ENCODE assay signal across 8 mouse cellular contexts in the genomic region with DNA sequence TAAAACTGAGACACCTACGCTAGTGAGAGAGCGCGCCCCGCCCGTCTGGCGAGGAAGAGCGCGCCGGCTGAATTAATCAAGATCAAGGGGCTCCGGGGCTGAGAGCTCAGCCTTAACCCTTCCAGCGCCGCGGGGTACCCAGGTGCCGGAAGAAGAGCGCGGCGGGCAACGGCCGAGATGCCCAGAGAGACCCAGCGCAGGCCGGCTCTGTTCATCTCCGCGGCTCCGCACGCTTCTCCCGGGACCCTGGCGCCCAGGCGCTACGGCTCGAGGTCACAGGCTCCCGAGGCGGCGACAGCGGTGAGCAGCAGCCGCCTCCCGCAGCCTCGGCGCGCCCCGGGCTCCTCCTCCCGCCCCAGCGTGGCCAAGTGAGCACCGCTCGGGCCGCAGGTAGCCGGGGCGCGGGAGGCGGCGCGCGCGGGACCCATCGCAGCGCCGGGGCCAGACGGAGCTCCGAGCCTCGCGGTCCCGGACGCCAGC. TPM values are rescaled to one million over a fixed set of nuclear protein-coding genes. Genes with fewer than 3 reads are reported as not detected.
DNase-seq lines count a peak whose midpoint lies in the region; ATAC-seq lines count a peak whose summit lies in the region.

A gene (plus strand): TSS at position 376 of the 480 bp plus-strand sequence.

- ATAC-seq in CD4-positive, CD25-positive, alpha-beta regulatory T cell, adult 4 months = peak; percentile 79
- peak; percentile 64 for ATAC-seq in embryonic facial prominence, embryonic 12.5 days (ENCODE audit: insufficient number of reproducible peaks, insufficient read depth, low FRiP score, low TSS enrichment)
- ATAC-seq in hindbrain, embryonic 11.5 days (ENCODE audit: low FRiP score) = peak; percentile 90
- peak; percentile 67 for ATAC-seq in lung, embryonic 16.5 days (ENCODE audit: low read depth)

- H3K27me3 ChIP-seq in embryonic facial prominence, embryonic 12.5 days = peaks cover 39% of the 10 kb centered on the region
- H3K27me3 ChIP-seq in hindbrain, embryonic 11.5 days (ENCODE audit: control insufficient read depth, insufficient read depth, low read length) = peaks cover 9% of the 10 kb centered on the region
- peaks cover 36% of the 10 kb centered on the region for H3K27me3 ChIP-seq in lung, embryonic 16.5 days (ENCODE audit: control insufficient read depth, insufficient read depth, low read depth, low read length)

- H3K4me3 ChIP-seq in embryonic facial prominence, embryonic 12.5 days = peak within 1 kb of the TSS; percentile 69
- peak within 1 kb of the TSS; percentile 69 for H3K4me3 ChIP-seq in hindbrain, embryonic 11.5 days (ENCODE audit: low read depth, low read length)
- H3K4me3 ChIP-seq in lung, embryonic 16.5 days (ENCODE audit: low read length) = peak within 1 kb of the TSS; percentile 63

- H3K9me3 ChIP-seq in embryonic facial prominence, embryonic 12.5 days = no peaks in the 10 kb centered on the region
- H3K9me3 ChIP-seq in hindbrain, embryonic 11.5 days (ENCODE audit: control insufficient read depth, low read length) = no peaks in the 10 kb centered on the region
- no peaks in the 10 kb centered on the region; the same call in 1 of the 2 replicates for H3K9me3 ChIP-seq in lung, embryonic 16.5 days (ENCODE audit: control insufficient read depth, low read length)

- H3K27ac ChIP-seq in embryonic facial prominence, embryonic 12.5 days = no peak within 1 kb of the TSS
- peak within 1 kb of the TSS; percentile 60; the same call in 1 of the 2 replicates for H3K27ac ChIP-seq in hindbrain, embryonic 11.5 days (ENCODE audit: low read depth, low read length)
- H3K27ac ChIP-seq in lung, embryonic 16.5 days (ENCODE audit: low read length) = no peak within 1 kb of the TSS

- H3K4me2 ChIP-seq in embryonic facial prominence, embryonic 12.5 days (replicated peaks) = peak within 1 kb of the TSS; percentile 99
- H3K4me2 ChIP-seq in hindbrain, embryonic 11.5 days (replicated peaks; ENCODE audit: low read depth, low read length) = peak within 1 kb of the TSS; percentile 100
- peak within 1 kb of the TSS; percentile 100 for H3K4me2 ChIP-seq in lung, embryonic 16.5 days (ENCODE audit: low read depth, low read length)

- H3K36me3 ChIP-seq in embryonic facial prominence, embryonic 12.5 days = no peaks in the 10 kb centered on the region
- H3K36me3 ChIP-seq in hindbrain, embryonic 11.5 days (ENCODE audit: control insufficient read depth, insufficient read depth, low read length) = no peaks in the 10 kb centered on the region
- no peaks in the 10 kb centered on the region for H3K36me3 ChIP-seq in lung, embryonic 16.5 days (ENCODE audit: control insufficient read depth, insufficient read depth, low read length)

- peak within 1 kb of the TSS; percentile 64 for H3K9ac ChIP-seq in embryonic facial prominence, embryonic 12.5 days
- peak within 1 kb of the TSS; percentile 66 for H3K9ac ChIP-seq in hindbrain, embryonic 11.5 days (ENCODE audit: low read depth, low read length)
- peak within 1 kb of the TSS; percentile 63 for H3K9ac ChIP-seq in lung, embryonic 16.5 days (ENCODE audit: low read length)

- peaks cover 3% of the 10 kb centered on the region for H3K4me1 ChIP-seq in embryonic facial prominence, embryonic 12.5 days
- H3K4me1 ChIP-seq in hindbrain, embryonic 11.5 days (replicated peaks; ENCODE audit: control insufficient read depth, insufficient read depth, low read length) = no peaks in the 10 kb centered on the region
- peaks cover 14% of the 10 kb centered on the region for H3K4me1 ChIP-seq in lung, embryonic 16.5 days (replicated peaks; ENCODE audit: control insufficient read depth, insufficient read depth, low read length)

- WGBS in embryonic facial prominence, embryonic 12.5 days = under 1% methylated on average over 60 of the region's 62 CpGs
- WGBS in hindbrain, embryonic 11.5 days = under 1% methylated on average over 30 of the region's 62 CpGs
- under 1% methylated on average over 51 of the region's 62 CpGs for WGBS in lung, embryonic 16.5 days

- DNase-seq in R1 (ENCODE audit: low read depth, low spot score) = peak; percentile 64
- DNase-seq in hindbrain, embryonic 11.5 days (ENCODE audit: low spot score) = peak; percentile 82
- peak; percentile 9 for DNase-seq in layer of hippocampus, adult 9-11 months
- DNase-seq in retina, postnatal 7 days (ENCODE audit: low read depth, low spot score) = peak; percentile 28
- DNase-seq in yolk sac, embryonic 10.5 days (ENCODE audit: low spot score) = peak; percentile 48

RNA-seq across cellular contexts. Expression of the gene that starts here (rescaled TPM):
- 1 to 10 TPM in 1 of 2 experiments, under 1 TPM in 1; 0.85 to 2.9 TPM for polyA plus RNA-seq in CD4-positive, CD25-positive, alpha-beta regulatory T cell, adult 4 months (2017; shearing (Covaris generic))
- polyA plus RNA-seq in embryonic facial prominence, embryonic 12.5 days (2016; fragmentation: Nextera tagmentation; extraction: Ambion mirVana) = 2.0 and 2.4 TPM in 2 replicates
- 1.7 and 1.9 TPM in 2 replicates for polyA plus RNA-seq in hindbrain, embryonic 11.5 days (2014; fragmentation: Nextera tagmentation; extraction: Ambion mirVana)
- polyA plus RNA-seq in lung, embryonic 16.5 days (2015; fragmentation: Nextera tagmentation; extraction: Ambion mirVana) = 0.34 and 0.46 TPM in 2 replicates

Comparison
In these comparisons a context has a peak if more than half of its experiments do, and no peak if none do; other contexts are left out.
1. Peak in ATAC-seq, H3K4me3 ChIP-seq, H3K9ac ChIP-seq and H3K4me2 ChIP-seq in lung, embryonic 16.5 days; RNA of the gene not detected or under 1 TPM.
2. DNase-seq: peak in every context shown above with its lines; median percentile 82 in hindbrain, embryonic 11.5 days; 64 in R1; 48 in yolk sac, embryonic 10.5 days; 28 in retina, postnatal 7 days; 9 in layer of hippocampus, adult 9-11 months.